Mouse (Mus musculus): ENCODE measurements around the gene Grap2. TPM values are rescaled to one million over a fixed set of nuclear protein-coding genes. Genes with fewer than 3 reads are reported as not detected.

The Grap2 gene
- polyA plus RNA-seq, 1 experiment, result 16.9 TPM

DNA sequence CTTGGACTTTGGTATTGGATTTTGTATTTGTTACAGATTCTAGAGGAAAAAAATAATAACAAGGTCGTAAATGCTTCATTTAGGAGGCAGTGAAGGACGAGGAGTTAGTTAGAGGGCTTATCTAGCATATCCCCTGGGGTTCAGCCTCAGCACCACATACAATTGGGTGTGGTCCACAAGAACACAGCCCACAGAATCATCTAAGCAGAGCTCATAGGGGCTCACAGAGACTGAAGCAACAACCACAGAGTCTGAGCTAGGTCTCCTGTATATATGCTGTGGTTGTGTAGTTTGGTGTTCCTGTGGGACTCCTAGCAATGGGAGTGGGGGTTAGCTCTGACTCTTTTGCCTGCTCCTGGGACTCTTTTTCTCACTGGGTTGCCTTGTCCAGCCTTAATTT is 37.9 kb downstream of the Grap2 start:
- no peak for TF ChIP-seq GATA1 (IDR thresholded peaks at IDR 0.05; ENCODE audit: low read length)
- TF ChIP-seq TAL1 (IDR thresholded peaks at IDR 0.05; ENCODE audit: low read length), result no peak
- Histone ChIP-seq H3K27me3 (ENCODE audit: control insufficient read depth) (peaks cover 24% of the 10 kb centered on the region), H3K9me3 (ENCODE audit: control insufficient read depth, low read length) (no peaks in the 10 kb centered on the region)

DNA sequence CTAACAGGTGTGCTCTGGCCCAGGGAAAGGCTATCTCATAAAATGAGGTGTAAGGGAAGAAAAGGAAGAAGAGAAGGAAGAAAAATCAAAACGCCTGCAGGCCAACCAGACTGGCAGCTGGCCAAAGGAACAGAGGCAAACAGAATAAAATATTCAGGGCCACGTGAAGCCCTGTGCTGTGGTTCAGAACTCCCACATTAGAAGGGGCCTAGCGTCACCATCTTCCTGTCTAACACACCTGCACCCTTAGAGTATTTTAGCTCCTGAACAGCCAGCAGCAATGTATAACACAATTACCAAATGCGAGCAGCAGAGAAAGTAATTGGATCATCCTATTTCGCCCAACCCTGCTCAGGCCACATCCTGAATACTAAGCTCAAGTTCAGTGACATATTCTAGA is 39.1 kb downstream of the Grap2 start:
- H3K9me3 ChIP-seq (ENCODE audit: control insufficient read depth, low read length), result no peaks in the 10 kb centered on the region
- H3K4me3 ChIP-seq (replicated peaks), result no peak overlapping the region
- no peaks in the 10 kb centered on the region for H3K36me3 ChIP-seq (ENCODE audit: control insufficient read depth)
- peaks cover 33% of the 10 kb centered on the region for H3K27me3 ChIP-seq (ENCODE audit: control insufficient read depth)
- no peak for TF ChIP-seq TAL1 (IDR thresholded peaks at IDR 0.05; ENCODE audit: low read length)
- no peak for TF ChIP-seq GATA1 (IDR thresholded peaks at IDR 0.05; ENCODE audit: low read length)
- peaks cover 36% of the 10 kb centered on the region for H3K4me1 ChIP-seq (ENCODE audit: control insufficient read depth)

More for the DNA sequence above, 37.9 kb downstream of the Grap2 start:
- H3K36me3 ChIP-seq (ENCODE audit: control insufficient read depth), result no peaks in the 10 kb centered on the region
- H3K4me3 ChIP-seq (replicated peaks), result no peak overlapping the region
- H3K4me1 ChIP-seq (ENCODE audit: control insufficient read depth), result peaks cover 27% of the 10 kb centered on the region

DNA sequence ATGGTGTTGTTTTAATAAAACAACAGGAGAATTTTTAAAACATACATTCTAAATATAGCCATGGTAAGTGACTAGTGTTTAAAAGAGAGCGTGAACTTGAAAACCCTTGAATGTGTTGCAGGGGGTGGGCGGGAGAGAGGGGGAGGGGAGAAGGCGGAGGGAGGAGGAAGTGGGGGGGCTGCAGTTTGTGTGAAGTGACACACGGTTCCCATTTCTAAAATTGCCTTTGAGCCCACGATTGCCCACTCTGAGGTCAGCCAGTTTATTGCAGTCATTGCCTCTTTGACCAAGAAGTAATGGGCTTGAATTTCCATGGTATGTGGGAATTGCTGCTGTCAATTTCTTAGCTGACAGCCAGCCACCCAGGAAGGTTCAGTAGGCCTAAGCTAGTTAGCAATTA is 41.5 kb downstream of the Grap2 start:
- peaks cover 50% of the 10 kb centered on the region for H3K4me1 ChIP-seq (ENCODE audit: control insufficient read depth)
- no peaks in the 10 kb centered on the region for H3K36me3 ChIP-seq (ENCODE audit: control insufficient read depth)
- no peaks in the 10 kb centered on the region for H3K9me3 ChIP-seq (ENCODE audit: control insufficient read depth, low read length)
- TF ChIP-seq GATA1 (IDR thresholded peaks at IDR 0.05; ENCODE audit: low read length) (no peak), TAL1 (IDR thresholded peaks at IDR 0.05; ENCODE audit: low read length) (no peak)
- H3K4me3 ChIP-seq (replicated peaks), result no peak overlapping the region
- H3K27me3 ChIP-seq (ENCODE audit: control insufficient read depth), result peaks cover 43% of the 10 kb centered on the region

DNA sequence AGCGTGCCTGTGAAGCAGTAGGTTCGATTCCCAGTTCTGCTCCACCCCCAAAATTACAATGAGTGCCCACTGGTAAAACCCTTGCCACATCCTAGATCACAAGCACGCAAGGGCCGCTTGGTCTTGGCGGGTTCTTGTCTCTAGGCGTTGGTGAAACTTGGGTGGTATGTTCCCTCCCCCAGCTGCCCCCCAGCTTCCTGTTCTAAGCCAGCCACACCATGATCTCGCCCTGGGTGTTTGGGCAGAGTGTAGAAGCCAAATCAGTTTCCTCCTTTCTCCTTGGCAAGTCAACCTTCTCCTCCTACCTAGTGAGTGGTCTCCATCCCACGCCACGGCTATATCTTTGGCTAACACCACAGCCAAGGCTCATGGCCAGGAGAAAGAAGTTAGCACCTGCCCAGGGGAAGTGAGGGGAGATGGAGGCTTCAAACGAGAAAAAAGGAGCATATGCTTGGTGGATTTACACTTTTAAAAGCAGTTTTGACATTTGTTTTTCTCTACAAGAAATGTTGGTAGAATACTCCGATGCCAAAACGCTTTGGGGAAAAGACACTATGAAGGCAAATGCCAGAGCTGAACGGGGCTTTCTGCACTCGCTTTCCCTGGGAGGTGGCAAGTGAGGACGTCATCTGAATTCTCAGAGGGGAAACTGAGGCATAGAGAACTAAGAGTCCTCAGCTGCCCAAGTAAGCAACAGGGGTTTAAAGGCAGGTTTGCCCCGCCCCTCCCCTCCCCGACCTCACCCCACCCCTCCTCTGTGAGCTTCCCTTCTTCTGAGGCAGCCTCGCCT is 42.3 kb downstream of the Grap2 start:
- Histone ChIP-seq H3K4me1 (ENCODE audit: control insufficient read depth) (peaks cover 52% of the 10 kb centered on the region), H3K9me3 (ENCODE audit: control insufficient read depth, low read length) (no peaks in the 10 kb centered on the region), H3K4me3 (replicated peaks) (no peak overlapping the region), H3K36me3 (ENCODE audit: control insufficient read depth) (no peaks in the 10 kb centered on the region), H3K27me3 (ENCODE audit: control insufficient read depth) (peaks cover 43% of the 10 kb centered on the region)
- TF ChIP-seq GATA1 (IDR thresholded peaks at IDR 0.05; ENCODE audit: low read length) (no peak), TAL1 (IDR thresholded peaks at IDR 0.05; ENCODE audit: low read length) (no peak)

DNA sequence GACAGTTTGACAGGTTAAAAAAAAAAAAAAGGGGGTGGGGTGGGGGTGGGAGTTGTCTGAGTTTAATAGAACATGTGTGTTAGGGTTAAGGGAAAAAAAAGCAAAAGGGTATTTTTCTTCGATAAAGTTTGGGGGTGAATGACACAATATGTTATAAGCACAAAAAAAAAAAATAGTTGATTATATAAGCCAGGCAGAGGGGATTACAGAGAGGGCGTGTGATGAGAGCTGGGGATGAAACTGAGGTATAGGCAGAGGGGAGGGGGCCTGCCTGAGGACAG is 42.8 kb downstream of the Grap2 start:
- TF ChIP-seq GATA1 (IDR thresholded peaks at IDR 0.05; ENCODE audit: low read length), result no peak
- no peak for TF ChIP-seq TAL1 (IDR thresholded peaks at IDR 0.05; ENCODE audit: low read length)
- Histone ChIP-seq H3K36me3 (ENCODE audit: control insufficient read depth) (no peaks in the 10 kb centered on the region), H3K4me3 (replicated peaks) (no peak overlapping the region), H3K9me3 (ENCODE audit: control insufficient read depth, low read length) (no peaks in the 10 kb centered on the region), H3K27me3 (ENCODE audit: control insufficient read depth) (peaks cover 43% of the 10 kb centered on the region), H3K4me1 (ENCODE audit: control insufficient read depth) (peaks cover 52% of the 10 kb centered on the region)

DNA sequence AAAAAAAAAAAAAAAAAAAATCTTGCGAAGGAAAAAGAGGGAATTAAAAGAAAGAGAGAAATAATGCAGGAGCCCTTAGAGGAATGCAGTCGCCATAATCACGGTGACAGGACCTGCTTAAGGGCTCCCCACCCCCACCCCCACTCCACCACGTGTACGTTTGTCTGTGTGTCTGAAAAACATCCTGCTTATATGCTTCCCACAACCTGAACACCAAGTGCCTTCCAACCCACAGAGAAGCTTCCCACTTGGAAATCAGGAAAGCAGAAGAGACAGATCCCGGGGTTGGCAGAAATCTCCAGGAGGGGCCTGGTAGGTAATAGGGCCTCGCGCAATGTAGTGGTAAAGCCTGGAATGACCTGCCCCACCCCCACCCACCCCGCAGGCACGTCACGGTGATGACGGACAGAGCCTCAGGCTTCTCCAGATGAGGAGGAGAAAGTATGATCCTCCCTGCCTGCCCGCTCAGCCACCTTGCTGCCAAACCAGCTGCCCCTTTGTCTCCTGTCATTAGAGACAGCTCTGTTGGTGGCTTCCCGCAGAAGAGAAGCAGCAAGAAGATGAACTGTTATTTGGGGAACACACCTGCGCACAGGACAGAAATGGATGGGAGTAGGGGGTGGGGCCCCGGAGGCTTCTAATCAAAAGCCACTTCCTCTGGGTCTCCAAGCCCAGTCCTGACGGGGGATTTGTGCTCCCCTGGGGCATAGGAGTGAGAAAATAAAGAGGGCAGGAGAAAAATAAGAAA is 43.4 kb downstream of the Grap2 start:
- peaks cover 51% of the 10 kb centered on the region for H3K4me1 ChIP-seq (ENCODE audit: control insufficient read depth)
- TF ChIP-seq GATA1 (IDR thresholded peaks at IDR 0.05; ENCODE audit: low read length) (no peak), TAL1 (IDR thresholded peaks at IDR 0.05; ENCODE audit: low read length) (no peak)

DNA sequence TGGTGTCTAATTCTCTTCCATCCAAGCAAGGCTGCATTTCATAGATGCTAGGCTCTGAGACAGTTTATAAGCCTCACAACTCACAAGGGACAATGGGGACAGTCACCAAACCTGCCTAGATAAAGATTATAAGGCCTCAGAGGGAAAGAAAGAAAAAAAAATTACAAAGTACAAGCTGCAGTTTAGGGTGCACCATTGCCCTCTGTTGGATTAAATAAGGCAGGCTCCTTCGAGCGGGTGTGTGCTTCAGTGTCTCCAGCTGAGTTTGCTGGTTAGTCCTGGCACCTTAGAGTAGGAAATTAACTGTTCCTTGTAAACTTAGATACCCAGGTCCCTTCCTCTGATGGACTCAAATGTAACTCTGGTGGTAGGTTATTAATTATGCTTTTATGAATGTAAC is 45.4 kb downstream of the Grap2 start:
- peaks cover 64% of the 10 kb centered on the region for H3K4me1 ChIP-seq (ENCODE audit: control insufficient read depth)
- H3K36me3 ChIP-seq (ENCODE audit: control insufficient read depth), result peaks cover 4% of the 10 kb centered on the region
- TF ChIP-seq TAL1 (IDR thresholded peaks at IDR 0.05; ENCODE audit: low read length) (no peak), GATA1 (IDR thresholded peaks at IDR 0.05; ENCODE audit: low read length) (no peak)
- no peak overlapping the region for H3K4me3 ChIP-seq (replicated peaks)
- H3K27me3 ChIP-seq (ENCODE audit: control insufficient read depth), result peaks cover 46% of the 10 kb centered on the region
- no peaks in the 10 kb centered on the region for H3K9me3 ChIP-seq (ENCODE audit: control insufficient read depth, low read length)

More for the DNA sequence above, 43.4 kb downstream of the Grap2 start:
- Histone ChIP-seq H3K27me3 (ENCODE audit: control insufficient read depth) (peaks cover 46% of the 10 kb centered on the region), H3K9me3 (ENCODE audit: control insufficient read depth, low read length) (no peaks in the 10 kb centered on the region), H3K36me3 (ENCODE audit: control insufficient read depth) (no peaks in the 10 kb centered on the region), H3K4me3 (replicated peaks) (no peak overlapping the region)

DNA sequence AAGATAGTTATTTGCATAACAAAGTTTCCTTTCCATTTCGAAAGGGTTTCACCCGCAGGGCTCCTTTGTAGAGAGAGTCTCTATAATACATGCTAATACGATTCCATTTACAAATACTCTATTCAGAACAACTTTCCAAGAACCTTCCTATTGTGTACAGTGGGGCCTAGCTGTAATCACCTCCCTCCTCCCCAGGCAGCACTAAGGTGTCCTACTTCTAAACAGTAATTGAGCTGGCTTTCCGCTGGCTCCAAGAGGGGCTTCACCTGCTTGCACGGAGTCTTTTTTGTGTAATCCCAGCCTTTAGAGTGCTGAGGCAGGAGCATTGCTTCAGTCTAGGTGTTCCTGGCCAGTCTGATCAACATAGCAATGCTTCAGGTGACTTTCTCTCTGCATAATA is 46.8 kb downstream of the Grap2 start:
- peaks cover 4% of the 10 kb centered on the region for H3K36me3 ChIP-seq (ENCODE audit: control insufficient read depth)
- H3K4me1 ChIP-seq (ENCODE audit: control insufficient read depth), result peaks cover 77% of the 10 kb centered on the region

DNA sequence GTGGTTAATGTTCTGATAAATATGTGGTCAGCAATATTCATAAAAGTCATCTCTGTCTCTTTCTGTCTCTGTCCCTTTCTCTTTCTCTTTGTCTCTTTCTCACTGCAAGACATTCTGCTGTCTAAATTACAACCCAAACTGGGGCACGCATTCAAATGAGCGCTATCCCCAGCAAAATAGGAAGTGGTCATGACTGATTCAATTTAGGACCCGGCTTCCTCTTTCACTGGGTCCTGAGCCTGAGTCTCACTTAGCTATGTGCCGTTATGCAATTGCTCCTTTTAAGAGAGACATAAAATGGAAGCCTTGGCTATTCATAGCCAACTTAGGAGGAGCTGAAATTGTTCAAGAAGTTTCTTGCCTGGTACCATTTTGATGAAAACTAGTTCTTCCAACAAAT is 47.4 kb downstream of the Grap2 start:
- H3K36me3 ChIP-seq (ENCODE audit: control insufficient read depth), result peaks cover 5% of the 10 kb centered on the region
- TF ChIP-seq GATA1 (IDR thresholded peaks at IDR 0.05; ENCODE audit: low read length) (no peak), TAL1 (IDR thresholded peaks at IDR 0.05; ENCODE audit: low read length) (no peak)
- peaks cover 28% of the 10 kb centered on the region for H3K27me3 ChIP-seq (ENCODE audit: control insufficient read depth)
- no peak overlapping the region for H3K4me3 ChIP-seq (replicated peaks)
- H3K4me1 ChIP-seq (ENCODE audit: control insufficient read depth), result peaks cover 80% of the 10 kb centered on the region
- no peaks in the 10 kb centered on the region for H3K9me3 ChIP-seq (ENCODE audit: control insufficient read depth, low read length)

More for the DNA sequence above, 46.8 kb downstream of the Grap2 start:
- Histone ChIP-seq H3K27me3 (ENCODE audit: control insufficient read depth) (peaks cover 34% of the 10 kb centered on the region), H3K4me3 (replicated peaks) (no peak overlapping the region), H3K9me3 (ENCODE audit: control insufficient read depth, low read length) (no peaks in the 10 kb centered on the region)
- TF ChIP-seq TAL1 (IDR thresholded peaks at IDR 0.05; ENCODE audit: low read length), result no peak
- TF ChIP-seq GATA1 (IDR thresholded peaks at IDR 0.05; ENCODE audit: low read length), result no peak
